Mouse (Mus musculus): Measurements from ENCODE around the gene Fads3. TPM values are rescaled to one million over a fixed set of nuclear protein-coding genes. Genes with fewer than 3 reads are reported as not detected.
A peak's percentile ranks its signal among the peaks of the same experiment; 100 is the strongest.

The Fads3 gene
- polyA plus RNA-seq, 1 experiment from 2014 or later = 79.6 TPM

GRCm38 (mm10) chr19:9998736-9999486 is 42.5 kb upstream of the Fads3 start:
- WGBS = 56% methylated on average over 13 of the region's 13 CpGs
- Histone ChIP-seq H3K4me2 (replicated peaks; ENCODE audit: low read depth, low read length) (no peak overlapping the region), H3K4me3 (ENCODE audit: low read depth, low read length) (no peak overlapping the region), H3K9ac (replicated peaks; ENCODE audit: low read depth) (no peak overlapping the region), H3K36me3 (ENCODE audit: insufficient read depth, low read length) (no peaks in the 10 kb centered on the region), H3K4me1 (ENCODE audit: insufficient read depth, low read depth, low read length) (no peaks in the 10 kb centered on the region), H3K27me3 (replicated peaks; ENCODE audit: insufficient read depth, low read length) (no peaks in the 10 kb centered on the region), H3K27ac (ENCODE audit: low read length) (no peak overlapping the region), H3K9me3 (ENCODE audit: low read length) (no peaks in the 10 kb centered on the region)
- DNase-seq (ENCODE audit: low spot score) = no peak
- TF ChIP-seq EP300 (IDR thresholded peaks at IDR 0.05) = no peak
- no peak for TF ChIP-seq CTCF (IDR thresholded peaks at IDR 0.05)
- ATAC-seq = no peak

DNA sequence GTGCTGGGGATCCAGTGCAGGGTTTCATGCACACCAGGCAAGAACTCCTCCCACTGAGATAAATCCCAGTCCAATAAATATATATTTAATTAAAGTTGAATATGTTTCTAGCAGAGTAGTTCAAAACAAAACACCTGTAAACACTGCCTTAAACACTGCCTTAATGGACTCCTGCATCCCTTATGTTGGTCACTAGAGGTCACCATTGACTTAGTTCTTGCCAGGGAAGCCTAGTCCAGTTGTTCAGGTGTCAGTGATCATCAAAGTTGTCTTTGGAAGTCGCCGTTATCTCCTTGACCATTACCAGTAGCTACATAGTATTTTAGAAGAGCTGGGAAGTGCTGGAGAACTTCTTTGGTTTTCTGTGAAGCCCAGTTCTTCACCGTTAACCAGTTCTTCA is 41.0 kb upstream of the Fads3 start:
- Histone ChIP-seq H3K9ac (replicated peaks; ENCODE audit: low read depth) (no peak overlapping the region), H3K4me1 (ENCODE audit: insufficient read depth, low read depth, low read length) (no peaks in the 10 kb centered on the region), H3K27me3 (replicated peaks; ENCODE audit: insufficient read depth, low read length) (no peaks in the 10 kb centered on the region), H3K36me3 (ENCODE audit: insufficient read depth, low read length) (no peaks in the 10 kb centered on the region), H3K9me3 (ENCODE audit: low read length) (no peaks in the 10 kb centered on the region), H3K4me2 (replicated peaks; ENCODE audit: low read depth, low read length) (no peak overlapping the region), H3K4me3 (ENCODE audit: low read depth, low read length) (no peak overlapping the region), H3K27ac (ENCODE audit: low read length) (no peak overlapping the region)
- DNase-seq (ENCODE audit: low spot score) = peak; percentile 74
- WGBS = 19% methylated on average over 3 of the region's 3 CpGs
- peak; percentile 65; the same call in 1 of the 2 replicates for ATAC-seq
- TF ChIP-seq EP300 (IDR thresholded peaks at IDR 0.05) (no peak), CTCF (IDR thresholded peaks at IDR 0.05) (peak; percentile 92)

GRCm38 (mm10) chr19:10001206-10001969 is 40.0 kb upstream of the Fads3 start, which contains the start of the genes Best1 and Rab3il1:
Best1 (minus strand) TSS chr19:10001633.
Rab3il1 (plus strand) TSS chr19:10001669.
- Histone ChIP-seq H3K27ac (ENCODE audit: low read length) (no peak within 1 kb of the TSS), H3K4me3 (ENCODE audit: low read depth, low read length) (no peak within 1 kb of the TSS), H3K4me2 (replicated peaks; ENCODE audit: low read depth, low read length) (no peak within 1 kb of the TSS), H3K27me3 (replicated peaks; ENCODE audit: insufficient read depth, low read length) (no peaks in the 10 kb centered on the region), H3K36me3 (ENCODE audit: insufficient read depth, low read length) (no peaks in the 10 kb centered on the region), H3K4me1 (ENCODE audit: insufficient read depth, low read depth, low read length) (no peaks in the 10 kb centered on the region), H3K9me3 (ENCODE audit: low read length) (no peaks in the 10 kb centered on the region), H3K9ac (replicated peaks; ENCODE audit: low read depth) (no peak within 1 kb of the TSS)
- ATAC-seq (no peak), DNase-seq (ENCODE audit: low spot score) (no peak)
- 70% methylated on average over 7 of the region's 7 CpGs for WGBS
- no peak for TF ChIP-seq EP300 (IDR thresholded peaks at IDR 0.05)
- no peak for TF ChIP-seq CTCF (IDR thresholded peaks at IDR 0.05)

DNA sequence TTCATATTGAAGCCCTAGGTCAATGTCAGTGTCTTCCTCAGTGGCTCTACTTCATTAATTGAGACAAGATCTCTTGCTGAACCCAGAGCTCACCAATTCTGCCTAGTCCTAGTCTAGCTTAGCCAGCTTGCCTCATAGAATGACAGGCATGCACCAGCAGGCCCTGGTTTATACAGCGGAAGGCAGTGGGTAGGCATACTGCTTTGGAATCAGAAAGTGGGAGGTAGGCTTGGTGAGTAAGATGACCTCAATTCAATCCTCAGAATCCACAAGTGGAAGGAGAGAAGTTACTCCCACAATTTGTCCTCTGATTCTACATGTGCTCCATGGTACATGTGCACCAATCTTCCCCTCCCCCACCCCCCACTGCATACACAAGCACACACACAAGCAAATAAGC is 37.7 kb upstream of the Fads3 start:
- no peak overlapping the region for H3K9ac ChIP-seq (replicated peaks; ENCODE audit: low read depth)
- no peak for TF ChIP-seq CTCF (IDR thresholded peaks at IDR 0.05)
- TF ChIP-seq EP300 (IDR thresholded peaks at IDR 0.05) = no peak
- no peak overlapping the region for H3K4me3 ChIP-seq (ENCODE audit: low read depth, low read length)
- no peaks in the 10 kb centered on the region for H3K9me3 ChIP-seq (ENCODE audit: low read length)
- H3K4me2 ChIP-seq (replicated peaks; ENCODE audit: low read depth, low read length) = no peak overlapping the region
- ATAC-seq (no peak), DNase-seq (ENCODE audit: low spot score) (no peak)
- no peaks in the 10 kb centered on the region for H3K27me3 ChIP-seq (replicated peaks; ENCODE audit: insufficient read depth, low read length)
- no peaks in the 10 kb centered on the region for H3K4me1 ChIP-seq (ENCODE audit: insufficient read depth, low read depth, low read length)
- no peak overlapping the region for H3K27ac ChIP-seq (ENCODE audit: low read length)
- H3K36me3 ChIP-seq (ENCODE audit: insufficient read depth, low read length) = no peaks in the 10 kb centered on the region
- WGBS = 96% methylated on average over 1 of the region's 1 CpGs

- Histone ChIP-seq H3K36me3 (ENCODE audit: insufficient read depth, low read length) (no peaks in the 10 kb centered on the region), H3K9ac (replicated peaks; ENCODE audit: low read depth) (no peak overlapping the region), H3K27ac (ENCODE audit: low read length) (no peak overlapping the region), H3K27me3 (replicated peaks; ENCODE audit: insufficient read depth, low read length) (no peaks in the 10 kb centered on the region), H3K9me3 (ENCODE audit: low read length) (no peaks in the 10 kb centered on the region), H3K4me2 (replicated peaks; ENCODE audit: low read depth, low read length) (no peak overlapping the region), H3K4me1 (ENCODE audit: insufficient read depth, low read depth, low read length) (peaks cover 7% of the 10 kb centered on the region; the same call in 1 of the 2 replicates), H3K4me3 (ENCODE audit: low read depth, low read length) (no peak overlapping the region)
- ATAC-seq (peak; percentile 56; the same call in 1 of the 2 replicates), DNase-seq (ENCODE audit: low spot score) (peak; percentile 69)
- TF ChIP-seq CTCF (IDR thresholded peaks at IDR 0.05) (no peak), EP300 (IDR thresholded peaks at IDR 0.05) (no peak)
- WGBS = 54% methylated on average over 1 of the region's 1 CpGs
These were observed 30.0 kb upstream of the Fads3 start for GRCm38 (mm10) chr19:10011408-10011807.

GRCm38 (mm10) chr19:10012827-10013278 is 28.5 kb upstream of the Fads3 start:
- Histone ChIP-seq H3K27me3 (replicated peaks; ENCODE audit: insufficient read depth, low read length) (no peaks in the 10 kb centered on the region), H3K9ac (replicated peaks; ENCODE audit: low read depth) (no peak overlapping the region), H3K4me3 (ENCODE audit: low read depth, low read length) (no peak overlapping the region), H3K36me3 (ENCODE audit: insufficient read depth, low read length) (no peaks in the 10 kb centered on the region), H3K9me3 (ENCODE audit: low read length) (no peaks in the 10 kb centered on the region), H3K27ac (ENCODE audit: low read length) (peak overlapping the region; percentile 73), H3K4me2 (replicated peaks; ENCODE audit: low read depth, low read length) (no peak overlapping the region), H3K4me1 (ENCODE audit: insufficient read depth, low read depth, low read length) (peaks cover 10% of the 10 kb centered on the region; the same call in 1 of the 2 replicates)
- ATAC-seq (peak; percentile 68), DNase-seq (ENCODE audit: low spot score) (peak; percentile 70)
- 11% methylated on average over 6 of the region's 6 CpGs for WGBS
- TF ChIP-seq CTCF (IDR thresholded peaks at IDR 0.05) (no peak), EP300 (IDR thresholded peaks at IDR 0.05) (no peak)

Data from lung, postnatal 0 days (tissue).